Mouse (Mus musculus): ENCODE results near the gene Snx29.

GRCm38 (mm10) chr16:11408726-11409125 lies 86.0 kb downstream of the Snx29 start:
- TF ChIP-seq POLR2A (IDR thresholded peaks at IDR 0.05; ENCODE audit: insufficient read depth, low read depth, low read length): no peak
- no peak for TF ChIP-seq CTCF (IDR thresholded peaks at IDR 0.05)
- no peak for TF ChIP-seq EP300 (IDR thresholded peaks at IDR 0.05; ENCODE audit: insufficient read depth, low read depth, low read length)

All from heart, adult 2 months (tissue).